Comparison of ENCODE assay signal across 7 mouse cellular contexts in genomic region chr9:42108369-42108951, GRCm38 (mm10). TPM values are rescaled to one million over a fixed set of nuclear protein-coding genes. Genes with fewer than 3 reads are reported as not detected.
DNase-seq lines count a peak whose midpoint lies in the region; ATAC-seq lines count a peak whose summit lies in the region.

No protein-coding gene starts in this region.

- ATAC-seq in kidney, embryonic 15.5 days (replicated peaks; ENCODE audit: low FRiP score): peak; percentile 48
- peak; percentile 61 for ATAC-seq in neutrophil, adult 5-6 weeks (ENCODE audit: extremely low read depth, insufficient number of reproducible peaks, low FRiP score, poor library complexity, severe bottlenecking)
- no peak for ATAC-seq in hindbrain, embryonic 13.5 days (ENCODE audit: low FRiP score)

- H3K9ac ChIP-seq in kidney, embryonic 15.5 days: no peak overlapping the region
- no peak overlapping the region for H3K9ac ChIP-seq in hindbrain, embryonic 13.5 days

- intact Hi-C loops in gastrocnemius, postnatal 14 days (cut with DNase I; ENCODE audit: low total_unique reads): no loop called here

- H3K4me3 ChIP-seq in kidney, embryonic 15.5 days (replicated peaks): no peak overlapping the region
- no peak overlapping the region for H3K4me3 ChIP-seq in hindbrain, embryonic 13.5 days

- H3K27ac ChIP-seq in kidney, embryonic 15.5 days: peak overlapping the region; percentile 74
- no peak overlapping the region for H3K27ac ChIP-seq in hindbrain, embryonic 13.5 days

- no peaks in the 10 kb centered on the region for H3K27me3 ChIP-seq in kidney, embryonic 15.5 days
- no peaks in the 10 kb centered on the region for H3K27me3 ChIP-seq in hindbrain, embryonic 13.5 days

- peaks cover 53% of the 10 kb centered on the region for H3K4me1 ChIP-seq in kidney, embryonic 15.5 days
- peaks cover 30% of the 10 kb centered on the region for H3K4me1 ChIP-seq in hindbrain, embryonic 13.5 days (replicated peaks)

- 44% methylated on average over 6 of the region's 6 CpGs for WGBS in kidney, embryonic 15.5 days
- WGBS in hindbrain, embryonic 13.5 days: 58% methylated on average over 6 of the region's 6 CpGs

- no peaks in the 10 kb centered on the region for H3K36me3 ChIP-seq in kidney, embryonic 15.5 days
- peaks cover 5% of the 10 kb centered on the region for H3K36me3 ChIP-seq in hindbrain, embryonic 13.5 days

- DNase-seq in 3T3-L1 (ENCODE audit: low read depth, low spot score): peak; percentile 87
- peak; percentile 87 for DNase-seq in A20 (ENCODE audit: low read depth, low spot score)
- DNase-seq in cerebellum, adult 18-20 months: peak; percentile 75 to 88
- no peak for DNase-seq in gastrocnemius, postnatal 14 days

- no peak overlapping the region for H3K4me2 ChIP-seq in kidney, embryonic 15.5 days
- no peak overlapping the region for H3K4me2 ChIP-seq in hindbrain, embryonic 13.5 days

- H3K9me3 ChIP-seq in kidney, embryonic 15.5 days (replicated peaks): no peaks in the 10 kb centered on the region
- H3K9me3 ChIP-seq in hindbrain, embryonic 13.5 days: no peaks in the 10 kb centered on the region

RNA-seq across cellular contexts. Expression of gene Sorl1, which starts 15.6 kb away (rescaled TPM):
- polyA plus RNA-seq in kidney, embryonic 15.5 days (2015; fragmentation: Nextera tagmentation; extraction: Ambion mirVana): 8.4 and 9.1 TPM in 2 replicates
- total RNA-seq in neutrophil, adult 5-6 weeks (2017): 731 and 761 TPM in 2 replicates
- 10 to 100 TPM; 31.8 to 33.4 TPM for total RNA-seq in gastrocnemius, postnatal 14 days (2021)
- polyA plus RNA-seq in hindbrain, embryonic 13.5 days (2015; fragmentation: Nextera tagmentation; extraction: Ambion mirVana): 12.3 and 12.8 TPM in 2 replicates

Comparison
In these comparisons a context has a peak if more than half of its experiments do, and no peak if none do; other contexts are left out.
1. RNA of gene Sorl1, which starts 15.6 kb away (total RNA-seq): 731 to 761 TPM in neutrophil, adult 5-6 weeks; 31.8 to 33.4 TPM in gastrocnemius, postnatal 14 days; every median in the first group is over 10 times any median in the second.